Mouse (Mus musculus) limb, embryonic 15.5 days (tissue): ENCODE measurements at regions not wholly inside any gene's neighbourhood (a gene's known extent, or its start where the extent isn't known, plus 50 kb on each side); places are given as distances from the start of the nearest gene placed in this dataset.
"Not testable (repeated sequence)": the region's sequence is repeated elsewhere in the genome, so short reads cannot be mapped to it uniquely, and the experiment has no call there.

Experiments used
- ATAC-seq: fragments of 200-750 bp; cut with Nextera tagmentation; 2 replicates; pipeline ENCODE4 v1.8.0; 2017; ENCODE audit warnings: low read depth, moderate TSS enrichment; ENCODE audit not compliant: insufficient number of reproducible peaks, low FRiP score, low TSS enrichment
- H3K27ac ChIP-seq: fragments of 300-500 bp; sonication (generic); 2 replicates; pipeline ENCODE4 v1.5.1; 2015; ENCODE audit warnings: moderate library complexity, mild to moderate bottlenecking, inconsistent platforms
- H3K27me3 ChIP-seq: fragments of 300-500 bp; sonication (generic); 2 replicates; pipeline ENCODE4 v1.6.1; 2015; ENCODE audit warnings: inconsistent platforms
- H3K36me3 ChIP-seq: fragments of 300-500 bp; sonication (generic); 2 replicates; pipeline ENCODE4 v1.6.1; 2015; ENCODE audit warnings: inconsistent platforms
- H3K4me1 ChIP-seq: fragments of 300-500 bp; sonication (generic); 2 replicates; pipeline ENCODE4 v1.6.1; 2015; ENCODE audit warnings: inconsistent platforms
- H3K4me2 ChIP-seq: fragments of 300-500 bp; sonication (generic); 2 replicates; pipeline ENCODE4 v1.6.1; 2015; ENCODE audit warnings: mild to moderate bottlenecking, inconsistent platforms
- H3K4me3 ChIP-seq: fragments of 300-500 bp; sonication (generic); 2 replicates; pipeline ENCODE4 v1.5.1; 2015; ENCODE audit warnings: mild to moderate bottlenecking, inconsistent platforms
- H3K9ac ChIP-seq: fragments of 300-500 bp; sonication (generic); 2 replicates; pipeline ENCODE4 v1.6.1; 2015; ENCODE audit warnings: inconsistent platforms
- H3K9me3 ChIP-seq: fragments of 300-500 bp; sonication (generic); 2 replicates; pipeline ENCODE4 v1.6.1; 2016; ENCODE audit warnings: inconsistent platforms
- WGBS: fragments of 180-500 bp; shearing (Covaris S2); methylation state at CpG from one replicate; pipeline ENCODE4 v1.1.7; 2015; 5-methylcytosine and 5-hydroxymethylcytosine counted together

- H3K36me3 ChIP-seq: no peaks in the 10 kb centered on the region
- peaks cover 6% of the 10 kb centered on the region for H3K4me1 ChIP-seq
- no peak overlapping the region for H3K4me3 ChIP-seq
- no peak overlapping the region for H3K4me2 ChIP-seq
- WGBS: 43% methylated on average over 2 of the region's 2 CpGs
- no peak overlapping the region for H3K9ac ChIP-seq
- no peak for ATAC-seq
- no peaks in the 10 kb centered on the region for H3K27me3 ChIP-seq
- no peak overlapping the region for H3K27ac ChIP-seq
- no peaks in the 10 kb centered on the region for H3K9me3 ChIP-seq
Observed at GRCm38 (mm10) chr15:96078580-96078979, 208.7 kb upstream of the Arid2 start.

DNA sequence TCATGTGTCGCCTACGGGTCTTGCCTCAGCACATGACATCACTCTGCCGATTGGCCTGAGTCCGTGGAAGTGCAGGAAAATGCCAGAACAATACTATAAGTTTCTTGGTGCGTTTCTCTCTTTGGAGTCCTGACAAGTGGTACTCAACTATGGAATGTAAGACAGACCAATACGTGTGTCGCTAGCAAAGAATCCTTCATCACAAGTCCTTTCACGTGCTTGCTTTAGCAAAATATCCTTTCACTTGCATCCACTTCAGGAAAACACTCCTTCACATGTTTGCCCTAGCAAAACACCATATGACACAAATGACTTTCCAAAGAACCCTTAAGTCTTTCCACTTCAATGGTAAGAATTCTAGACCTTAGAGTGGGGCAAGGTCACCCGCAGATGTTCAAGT is 197.6 kb upstream of the Arid2 start:
- Histone ChIP-seq H3K9me3 (no peaks in the 10 kb centered on the region), H3K9ac (no peak overlapping the region), H3K36me3 (no peaks in the 10 kb centered on the region), H3K27me3 (no peaks in the 10 kb centered on the region), H3K4me1 (no peaks in the 10 kb centered on the region), H3K4me3 (no peak overlapping the region), H3K27ac (no peak overlapping the region), H3K4me2 (no peak overlapping the region)
- WGBS: 92% methylated on average over 9 of the region's 9 CpGs
- no peak for ATAC-seq

GRCm38 (mm10) chr15:96096438-96096837 is 190.9 kb upstream of the Arid2 start:
- Histone ChIP-seq H3K27me3 (no peaks in the 10 kb centered on the region), H3K4me1 (peaks cover 4% of the 10 kb centered on the region; the same call in 1 of the 2 replicates), H3K4me3 (no peak overlapping the region), H3K9me3 (no peaks in the 10 kb centered on the region), H3K4me2 (no peak overlapping the region), H3K27ac (no peak overlapping the region), H3K9ac (no peak overlapping the region), H3K36me3 (no peaks in the 10 kb centered on the region)
- ATAC-seq: no peak
- 71% methylated on average over 3 of the region's 3 CpGs for WGBS

DNA sequence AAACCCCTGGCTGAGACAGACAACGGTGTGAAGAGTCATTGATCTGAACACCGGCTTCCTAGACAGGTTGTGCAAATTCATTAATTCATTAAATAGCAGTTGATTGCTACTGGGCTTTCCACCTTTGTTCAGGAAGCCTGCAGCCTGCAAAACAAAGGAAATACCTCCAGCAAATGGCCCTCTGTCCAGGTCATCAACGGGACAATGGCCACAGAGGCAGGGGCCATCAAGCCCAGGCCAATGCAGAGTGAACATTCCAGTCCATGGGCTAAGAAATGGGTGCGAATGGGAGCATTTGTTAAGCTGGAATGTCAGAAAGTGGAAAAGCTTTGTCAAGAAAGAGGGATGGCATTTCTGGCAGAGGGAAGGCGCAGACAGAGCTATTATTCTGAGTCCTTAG is 188.5 kb upstream of the Arid2 start:
- Histone ChIP-seq H3K27ac (no peak overlapping the region), H3K9ac (no peak overlapping the region), H3K27me3 (no peaks in the 10 kb centered on the region), H3K9me3 (no peaks in the 10 kb centered on the region), H3K4me2 (no peak overlapping the region), H3K36me3 (no peaks in the 10 kb centered on the region), H3K4me1 (peaks cover 6% of the 10 kb centered on the region; the same call in 1 of the 2 replicates), H3K4me3 (no peak overlapping the region)
- no peak for ATAC-seq
- 76% methylated on average over 5 of the region's 5 CpGs for WGBS

DNA sequence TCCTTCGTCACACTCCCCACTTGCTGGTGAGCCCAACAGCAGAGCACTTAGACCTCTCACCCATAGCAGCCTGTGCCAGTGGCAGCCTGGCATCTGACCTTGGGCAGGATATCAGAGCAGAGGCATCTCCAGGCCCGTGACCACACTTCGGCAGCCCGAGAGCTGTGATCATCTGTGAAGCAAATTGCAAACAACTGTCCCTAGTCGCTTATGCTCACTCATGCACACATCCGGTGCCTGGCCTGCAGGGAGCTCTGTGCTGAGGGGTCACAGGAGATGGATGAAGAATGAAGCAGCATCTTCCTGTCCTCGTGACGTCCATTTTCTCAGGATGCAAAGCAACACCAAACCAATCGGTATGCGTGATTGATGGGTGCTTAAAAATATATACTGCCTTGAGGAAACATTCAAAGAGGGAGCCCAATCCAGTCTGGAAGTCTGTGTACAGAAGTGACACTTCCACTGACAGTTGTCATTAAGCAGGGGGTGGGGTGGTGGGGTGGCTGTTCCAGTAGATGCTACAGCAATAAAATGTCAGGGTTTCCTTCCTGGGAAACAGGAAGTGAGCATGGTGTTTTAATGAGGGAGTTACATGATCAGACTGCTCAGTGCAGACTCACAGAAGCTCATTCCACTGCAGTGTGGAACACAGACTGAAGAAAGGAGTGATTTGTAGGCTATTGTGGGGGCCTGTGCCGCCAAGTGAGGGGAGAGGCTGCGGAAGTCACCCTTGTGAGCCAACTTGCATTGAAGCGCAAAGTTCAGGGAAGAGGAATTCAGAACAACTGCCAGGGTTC is 187.3 kb upstream of the Arid2 start:
- not testable (repeated sequence) for H3K9me3 ChIP-seq, H3K27ac ChIP-seq, H3K27me3 ChIP-seq, H3K4me2 ChIP-seq, H3K9ac ChIP-seq, H3K4me3 ChIP-seq, H3K4me1 ChIP-seq, ATAC-seq, H3K36me3 ChIP-seq
- WGBS: 61% methylated on average over 13 of the region's 13 CpGs

DNA sequence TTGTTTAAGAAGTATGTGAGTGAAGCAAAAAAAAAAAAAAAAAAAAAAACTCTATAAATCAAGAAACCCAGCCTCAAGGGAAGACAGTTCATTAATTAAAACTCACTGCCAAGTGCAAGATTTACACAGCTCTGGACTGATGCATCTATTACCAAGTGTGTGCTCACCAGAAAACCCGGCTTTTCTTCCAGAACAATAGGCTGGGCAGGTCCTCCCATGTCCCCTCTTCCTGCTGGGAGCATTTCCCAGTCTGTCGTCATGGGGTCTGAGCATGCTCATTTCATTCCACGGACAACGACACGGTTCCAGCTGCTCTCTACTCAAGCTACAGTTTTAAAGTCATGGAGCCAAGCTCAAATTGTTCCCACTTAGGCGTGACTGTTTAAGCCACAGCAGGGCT is 183.6 kb upstream of the Arid2 start:
- ATAC-seq: no peak
- no peak overlapping the region for H3K9ac ChIP-seq
- H3K4me1 ChIP-seq: peaks cover 9% of the 10 kb centered on the region; the same call in 1 of the 2 replicates
- no peaks in the 10 kb centered on the region for H3K36me3 ChIP-seq
- H3K27ac ChIP-seq: no peak overlapping the region
- no peaks in the 10 kb centered on the region for H3K9me3 ChIP-seq
- H3K4me3 ChIP-seq: no peak overlapping the region
- no peak overlapping the region for H3K4me2 ChIP-seq
- WGBS: 23% methylated on average over 6 of the region's 6 CpGs
- H3K27me3 ChIP-seq: no peaks in the 10 kb centered on the region

GRCm38 (mm10) chr15:96107503-96107902 is 179.8 kb upstream of the Arid2 start:
- no peak overlapping the region for H3K9ac ChIP-seq
- H3K4me1 ChIP-seq: peaks cover 5% of the 10 kb centered on the region; the same call in 1 of the 2 replicates
- H3K27ac ChIP-seq: no peak overlapping the region
- H3K4me2 ChIP-seq: no peak overlapping the region
- H3K9me3 ChIP-seq: no peaks in the 10 kb centered on the region; the same call in 1 of the 2 replicates
- no peaks in the 10 kb centered on the region for H3K27me3 ChIP-seq
- 54% methylated on average over 4 of the region's 4 CpGs for WGBS
- no peak for ATAC-seq
- no peaks in the 10 kb centered on the region for H3K36me3 ChIP-seq
- H3K4me3 ChIP-seq: no peak overlapping the region

GRCm38 (mm10) chr15:96113091-96113490 is 174.2 kb upstream of the Arid2 start:
- no peaks in the 10 kb centered on the region; the same call in 1 of the 2 replicates for H3K9me3 ChIP-seq
- no peak overlapping the region for H3K4me2 ChIP-seq
- no peak for ATAC-seq
- H3K36me3 ChIP-seq: no peaks in the 10 kb centered on the region
- no peaks in the 10 kb centered on the region for H3K27me3 ChIP-seq
- H3K4me3 ChIP-seq: no peak overlapping the region
- H3K4me1 ChIP-seq: peaks cover 14% of the 10 kb centered on the region
- H3K9ac ChIP-seq: no peak overlapping the region
- H3K27ac ChIP-seq: no peak overlapping the region
- WGBS: 50% methylated on average over 13 of the region's 13 CpGs

GRCm38 (mm10) chr15:96114616-96115015 is 172.7 kb upstream of the Arid2 start:
- H3K36me3 ChIP-seq: no peaks in the 10 kb centered on the region
- no peak overlapping the region for H3K9ac ChIP-seq
- no peaks in the 10 kb centered on the region; the same call in 1 of the 2 replicates for H3K9me3 ChIP-seq
- WGBS: 58% methylated on average over 9 of the region's 9 CpGs
- no peak overlapping the region for H3K27ac ChIP-seq
- no peaks in the 10 kb centered on the region for H3K27me3 ChIP-seq
- peaks cover 14% of the 10 kb centered on the region for H3K4me1 ChIP-seq
- H3K4me2 ChIP-seq: no peak overlapping the region
- no peak for ATAC-seq
- H3K4me3 ChIP-seq: no peak overlapping the region

DNA sequence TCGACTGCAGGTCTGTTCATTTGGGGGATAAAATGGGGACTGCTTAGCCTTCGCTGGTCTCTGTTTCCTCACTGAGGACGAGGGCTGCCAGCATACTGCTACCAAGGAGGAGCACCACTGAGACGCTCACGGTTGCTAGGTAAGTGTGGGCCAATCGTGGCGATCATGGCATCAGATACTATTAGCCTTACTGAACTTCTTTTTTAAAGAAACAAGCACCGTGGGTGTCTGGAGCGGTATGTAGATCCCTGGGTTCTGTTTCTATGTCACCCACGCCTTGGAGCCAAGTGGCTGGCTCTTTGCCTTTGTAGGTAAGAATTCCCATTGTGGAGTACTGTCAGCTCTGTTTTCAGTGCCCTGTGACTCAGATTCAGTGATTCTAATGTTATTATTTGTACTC is 172.1 kb upstream of the Arid2 start:
- Histone ChIP-seq H3K9ac (no peak overlapping the region), H3K36me3 (no peaks in the 10 kb centered on the region), H3K4me2 (no peak overlapping the region), H3K4me3 (no peak overlapping the region), H3K27ac (no peak overlapping the region), H3K4me1 (peaks cover 14% of the 10 kb centered on the region), H3K27me3 (no peaks in the 10 kb centered on the region), H3K9me3 (no peaks in the 10 kb centered on the region)
- ATAC-seq: no peak
- WGBS: 38% methylated on average over 10 of the region's 10 CpGs

DNA sequence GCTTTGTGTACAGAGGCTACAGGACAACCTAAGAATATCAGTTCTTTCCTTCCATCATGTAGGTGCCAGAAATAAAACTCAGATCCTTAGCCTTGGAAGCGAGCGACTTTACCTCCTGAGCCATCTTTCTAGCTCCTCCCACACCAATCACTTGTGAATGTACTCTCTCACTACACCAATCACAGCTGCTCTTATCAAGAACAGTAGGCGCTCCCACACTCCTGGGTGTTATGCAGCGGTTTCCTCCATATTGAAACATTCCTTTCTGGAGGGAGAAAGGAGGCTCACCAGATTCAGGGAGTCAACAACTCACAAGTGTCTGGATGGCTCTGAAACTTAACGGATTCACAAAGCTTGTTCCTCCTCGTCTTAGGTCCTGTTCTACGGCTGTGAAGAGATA is 168.1 kb upstream of the Arid2 start:
- peaks cover 9% of the 10 kb centered on the region for H3K4me1 ChIP-seq
- H3K9ac ChIP-seq: no peak overlapping the region
- H3K27ac ChIP-seq: no peak overlapping the region
- H3K36me3 ChIP-seq: no peaks in the 10 kb centered on the region
- no peaks in the 10 kb centered on the region for H3K27me3 ChIP-seq
- H3K4me3 ChIP-seq: no peak overlapping the region
- no peaks in the 10 kb centered on the region for H3K9me3 ChIP-seq
- no peak overlapping the region for H3K4me2 ChIP-seq
- no peak for ATAC-seq
- WGBS: 91% methylated on average over 7 of the region's 7 CpGs

DNA sequence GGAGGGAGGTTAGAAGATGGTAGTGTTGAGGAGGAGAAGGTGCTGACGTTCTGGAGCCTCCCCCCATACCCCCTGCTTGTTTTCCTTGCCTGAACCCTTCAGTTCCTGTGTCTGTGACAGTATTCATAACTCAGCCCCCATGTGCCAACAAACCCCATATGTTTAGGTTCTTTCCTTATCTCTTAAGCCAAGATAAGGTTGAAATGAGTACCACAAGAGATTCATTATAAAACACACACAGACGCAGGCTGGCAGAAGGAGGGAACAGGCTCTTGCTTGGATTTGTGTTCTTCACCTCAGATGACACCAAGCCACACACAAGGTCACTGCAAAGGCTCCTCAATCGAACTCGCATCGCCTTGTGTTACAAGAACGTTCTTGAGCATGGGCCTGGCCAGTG is 162.9 kb upstream of the Arid2 start:
- Histone ChIP-seq H3K4me2 (no peak overlapping the region), H3K27me3 (no peaks in the 10 kb centered on the region), H3K9ac (no peak overlapping the region), H3K4me1 (no peaks in the 10 kb centered on the region), H3K4me3 (no peak overlapping the region), H3K9me3 (no peaks in the 10 kb centered on the region), H3K36me3 (no peaks in the 10 kb centered on the region), H3K27ac (no peak overlapping the region)
- WGBS: 79% methylated on average over 6 of the region's 6 CpGs
- no peak for ATAC-seq

- Histone ChIP-seq H3K4me1 (peaks cover 16% of the 10 kb centered on the region), H3K36me3 (no peaks in the 10 kb centered on the region), H3K9ac (no peak overlapping the region), H3K27ac (no peak overlapping the region), H3K4me2 (no peak overlapping the region), H3K4me3 (no peak overlapping the region), H3K27me3 (no peaks in the 10 kb centered on the region), H3K9me3 (no peaks in the 10 kb centered on the region)
- ATAC-seq: no peak
- WGBS: 95% methylated on average over 4 of the region's 4 CpGs
Observed at GRCm38 (mm10) chr15:96129699-96130098, 157.6 kb upstream of the Arid2 start.
